9 mouse cellular contexts compared by ENCODE assay signal in the genomic region with DNA sequence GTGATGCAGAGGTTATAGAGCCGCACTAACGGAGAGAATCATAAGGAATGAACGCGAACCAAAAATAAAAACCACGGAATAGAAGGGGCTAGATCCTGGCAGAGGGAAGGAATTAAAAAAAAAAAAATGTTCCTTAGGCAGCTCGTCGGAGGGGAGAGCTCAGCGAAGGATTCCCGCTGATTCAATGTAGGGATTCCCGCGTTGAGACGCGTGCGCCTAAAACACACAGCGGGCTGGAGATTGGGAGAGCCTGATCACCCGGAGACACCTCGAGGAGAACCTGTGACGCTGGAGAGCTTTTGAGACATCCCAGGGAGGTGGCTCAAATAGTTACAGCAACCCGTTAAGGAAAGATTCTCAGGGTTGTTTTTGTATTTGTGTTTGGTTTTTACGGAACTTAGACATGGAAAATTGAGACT. TPM values are rescaled to one million over a fixed set of nuclear protein-coding genes. Genes with fewer than 3 reads are reported as not detected.
A peak's percentile ranks its signal among the peaks of the same experiment; 100 is the strongest.
DNase-seq lines count a peak whose midpoint lies in the region; ATAC-seq and TF ChIP-seq lines count a peak whose summit lies in the region.
"Had no signal": no experiment of that assay in that cellular context is flagged by ENCODE, and none has a peak within 500 bp of the region (broad histone marks: within the 10 kb centered on the region; RNA-seq: fewer than 3 reads in every experiment).

No protein-coding gene starts in this region.

- peaks cover 6% of the 10 kb centered on the region; the same call in 1 of the 2 replicates for H3K4me1 ChIP-seq in hindbrain, embryonic 12.5 days
- H3K4me1 ChIP-seq in stomach, embryonic 15.5 days: no peaks in the 10 kb centered on the region

- no peak overlapping the region for H3K27ac ChIP-seq in hindbrain, embryonic 12.5 days
- H3K27ac ChIP-seq in macrophage: no peak overlapping the region
- H3K27ac ChIP-seq in stomach, embryonic 15.5 days: no peak overlapping the region

- intact Hi-C loops in heart, postnatal 25 days (cut with DNase I): loop anchor here (1.0 kb wide), 1 partner anchor 11 kb away; no protein-coding TSS in a partner anchor

- H3ac ChIP-seq in C2C12 (ENCODE audit: control insufficient read depth, insufficient read length, low read depth): peak overlapping the region; percentile 25

- H3K36me3 ChIP-seq in C2C12 (ENCODE audit: control insufficient read depth, insufficient read depth) (no peaks in the 10 kb centered on the region), macrophage (ENCODE audit: inconsistent target) (no peaks in the 10 kb centered on the region)
- no peaks in the 10 kb centered on the region for H3K36me3 ChIP-seq in hindbrain, embryonic 12.5 days
- no peaks in the 10 kb centered on the region for H3K36me3 ChIP-seq in stomach, embryonic 15.5 days

- H3K4me3 ChIP-seq in C2C12 (ENCODE audit: insufficient read depth, poor library complexity, severe bottlenecking): no peak overlapping the region
- peak overlapping the region; percentile 31 for H3K4me3 ChIP-seq in hindbrain, embryonic 12.5 days
- H3K4me3 ChIP-seq in macrophage (ENCODE audit: inconsistent target): peak overlapping the region; percentile 12
- peak overlapping the region; percentile 34 for H3K4me3 ChIP-seq in stomach, embryonic 15.5 days (replicated peaks)

- no peaks in the 10 kb centered on the region for H3K9me3 ChIP-seq in hindbrain, embryonic 12.5 days (replicated peaks)
- no peaks in the 10 kb centered on the region for H3K9me3 ChIP-seq in stomach, embryonic 15.5 days

- H3K79me3 ChIP-seq in C2C12 (ENCODE audit: low read depth): no peaks in the 10 kb centered on the region

- H3K27me3 ChIP-seq in C2C12 (ENCODE audit: control insufficient read depth, insufficient read depth, insufficient read length): no peaks in the 10 kb centered on the region
- H3K27me3 ChIP-seq in hindbrain, embryonic 12.5 days: peaks cover 26% of the 10 kb centered on the region
- 0 out of 2 replicates have a peak, but pooled peaks cover 4% of the 10 kb centered on the region for H3K27me3 ChIP-seq in stomach, embryonic 15.5 days (replicated peaks)

- H3K9ac ChIP-seq in hindbrain, embryonic 12.5 days: no peak overlapping the region
- no peak overlapping the region for H3K9ac ChIP-seq in stomach, embryonic 15.5 days

- WGBS in hindbrain, embryonic 12.5 days: under 1% methylated on average over 20 of the region's 20 CpGs
- WGBS in macrophage (ENCODE audit: missing documents): 6% methylated on average over 20 of the region's 20 CpGs
- under 1% methylated on average over 20 of the region's 20 CpGs for WGBS in stomach, embryonic 15.5 days

- H3K79me2 ChIP-seq in C2C12 (ENCODE audit: control insufficient read depth, insufficient read depth) (no peaks in the 10 kb centered on the region), macrophage (ENCODE audit: inconsistent target) (no peaks in the 10 kb centered on the region)

- TF ChIP-seq CTCF in C2C12 (IDR thresholded peaks at IDR 0.05; ENCODE audit: control insufficient read depth, insufficient read depth, insufficient read length): no peak

- peak overlapping the region; percentile 57 for H3K4me2 ChIP-seq in hindbrain, embryonic 12.5 days (replicated peaks)
- peak overlapping the region; percentile 59 for H3K4me2 ChIP-seq in stomach, embryonic 15.5 days

- ATAC-seq in hindbrain, embryonic 12.5 days (ENCODE audit: low FRiP score): no peak
- ATAC-seq in stomach, embryonic 15.5 days (ENCODE audit: insufficient read depth, low FRiP score, low read depth): no peak
- no peak for ATAC-seq in CD4-positive, CD25-positive, alpha-beta regulatory T cell, adult 4 months

- DNase-seq in heart, adult 11 months: peak; percentile 89
- DNase-seq in heart, postnatal 25 days (ENCODE audit: low spot score): no peak
- DNase-seq in cerebellum, postnatal 36 days: peak; percentile 31 to 49

TF ChIP-seq in C2C12, 6 proteins besides CTCF, POLR2A, EP300 and RAD21:
- TF ChIP-seq CEBPB (IDR thresholded peaks at IDR 0.05; ENCODE audit: low read depth) (no peak), MYOG (IDR thresholded peaks at IDR 0.05; ENCODE audit: control insufficient read depth, extremely low read depth, insufficient read length) (no peak), FOSL1 (IDR thresholded peaks at IDR 0.05; ENCODE audit: insufficient read depth, low read length, poor library complexity, severe bottlenecking) (no peak), MAX (IDR thresholded peaks at IDR 0.05) (no peak), USF1 (IDR thresholded peaks at IDR 0.05; ENCODE audit: low read depth) (no peak), MYOD1 (IDR thresholded peaks at IDR 0.05; ENCODE audit: control insufficient read depth, insufficient read length, low read depth) (no peak)

RNA-seq across cellular contexts. Expression of a gene that starts 11.4 kb away (rescaled TPM):
- total RNA-seq in heart, postnatal 25 days (2021): 1 to 10 TPM; 3.9 to 4.4 TPM
- polyA plus RNA-seq in C2C12 (2012; fragmentation: generic; extraction: Trizol): 11.2 TPM
- polyA plus RNA-seq in hindbrain, embryonic 12.5 days (2016; fragmentation: Nextera tagmentation; extraction: Ambion mirVana): 11.6 and 12.0 TPM in 2 replicates
- 1 to 10 TPM in 20 of 26 experiments, under 1 TPM in 6; 0.46 to 3.6 (median 1.9) TPM for total RNA-seq in macrophage (2018; cell fraction: chromatin; rRNA removed)
- total RNA-seq in macrophage (2018; cell fraction: cytosol; rRNA removed): 1 to 10 TPM; 1.9 to 4.1 (median 3.4) TPM
- total RNA-seq in macrophage (2018; cell fraction: nucleus; rRNA removed): 1 to 10 TPM in 24 of 26 experiments, under 1 TPM in 2; 0.59 to 4.0 (median 2.2) TPM
- polyA plus RNA-seq in macrophage (2018): 3.5 to 4.4 TPM (median 3.7 TPM) in 3 replicates
- polyA plus RNA-seq in stomach, embryonic 15.5 days (2015; fragmentation: Nextera tagmentation; extraction: Ambion mirVana): 10.7 and 11.9 TPM in 2 replicates
- 10 to 100 TPM; 12.4 to 14.5 TPM for polyA plus RNA-seq in CD4-positive, CD25-positive, alpha-beta regulatory T cell, adult 4 months (2017; shearing (Covaris generic))

RNA-seq across cellular contexts. Expression of a gene that starts 43.2 kb away (rescaled TPM):
- total RNA-seq in heart, postnatal 25 days (2021): 10 to 100 TPM; 16.8 to 20.2 TPM
- polyA plus RNA-seq in C2C12 (2012; fragmentation: generic; extraction: Trizol): 2.1 TPM
- 58.9 and 63.2 TPM in 2 replicates for polyA plus RNA-seq in hindbrain, embryonic 12.5 days (2016; fragmentation: Nextera tagmentation; extraction: Ambion mirVana)
- 10 to 100 TPM; 13.6 to 77.7 (median 34.2) TPM for total RNA-seq in macrophage (2018; cell fraction: chromatin; rRNA removed)
- total RNA-seq in macrophage (2018; cell fraction: cytosol; rRNA removed): 10 to 100 TPM in 17 of 26 experiments, 1 to 10 TPM in 9; 5.5 to 19.9 (median 12.2) TPM
- 10 to 100 TPM in 22 of 26 experiments, 1 to 10 TPM in 4; 8.0 to 68.0 (median 19.4) TPM for total RNA-seq in macrophage (2018; cell fraction: nucleus; rRNA removed)
- 12.3 to 19.9 TPM (median 12.8 TPM) in 3 replicates for polyA plus RNA-seq in macrophage (2018)
- 40.9 and 42.0 TPM in 2 replicates for polyA plus RNA-seq in stomach, embryonic 15.5 days (2015; fragmentation: Nextera tagmentation; extraction: Ambion mirVana)
- 10 to 100 TPM; 29.6 to 34.2 TPM for polyA plus RNA-seq in CD4-positive, CD25-positive, alpha-beta regulatory T cell, adult 4 months (2017; shearing (Covaris generic))

RNA-seq across cellular contexts. Expression of a gene that starts 53.5 kb away (rescaled TPM):
- not detected for total RNA-seq in heart, postnatal 25 days (2021)
- not detected for polyA plus RNA-seq in C2C12 (2012; fragmentation: generic; extraction: Trizol)
- 0.12 TPM in 1 of 2 replicates, not detected in the other for polyA plus RNA-seq in hindbrain, embryonic 12.5 days (2016; fragmentation: Nextera tagmentation; extraction: Ambion mirVana)
- not detected for total RNA-seq in macrophage (2018; cell fraction: chromatin; rRNA removed)
- total RNA-seq in macrophage (2018; cell fraction: cytosol; rRNA removed): not detected
- not detected for total RNA-seq in macrophage (2018; cell fraction: nucleus; rRNA removed)
- not detected in 3 replicates for polyA plus RNA-seq in macrophage (2018)
- polyA plus RNA-seq in stomach, embryonic 15.5 days (2015; fragmentation: Nextera tagmentation; extraction: Ambion mirVana): 0.09 and 0.22 TPM in 2 replicates
- not detected for polyA plus RNA-seq in CD4-positive, CD25-positive, alpha-beta regulatory T cell, adult 4 months (2017; shearing (Covaris generic))
- total RNA-seq: liver, adult 2 months had no signal
- polyA plus RNA-seq: liver, adult 2 months had no signal
